Mouse (Mus musculus): ENCODE measurements at regions not wholly inside any gene's neighbourhood (a gene's known extent, or its start where the extent isn't known, plus 50 kb on each side); places are given as distances from the start of the nearest gene placed in this dataset.

DNA sequence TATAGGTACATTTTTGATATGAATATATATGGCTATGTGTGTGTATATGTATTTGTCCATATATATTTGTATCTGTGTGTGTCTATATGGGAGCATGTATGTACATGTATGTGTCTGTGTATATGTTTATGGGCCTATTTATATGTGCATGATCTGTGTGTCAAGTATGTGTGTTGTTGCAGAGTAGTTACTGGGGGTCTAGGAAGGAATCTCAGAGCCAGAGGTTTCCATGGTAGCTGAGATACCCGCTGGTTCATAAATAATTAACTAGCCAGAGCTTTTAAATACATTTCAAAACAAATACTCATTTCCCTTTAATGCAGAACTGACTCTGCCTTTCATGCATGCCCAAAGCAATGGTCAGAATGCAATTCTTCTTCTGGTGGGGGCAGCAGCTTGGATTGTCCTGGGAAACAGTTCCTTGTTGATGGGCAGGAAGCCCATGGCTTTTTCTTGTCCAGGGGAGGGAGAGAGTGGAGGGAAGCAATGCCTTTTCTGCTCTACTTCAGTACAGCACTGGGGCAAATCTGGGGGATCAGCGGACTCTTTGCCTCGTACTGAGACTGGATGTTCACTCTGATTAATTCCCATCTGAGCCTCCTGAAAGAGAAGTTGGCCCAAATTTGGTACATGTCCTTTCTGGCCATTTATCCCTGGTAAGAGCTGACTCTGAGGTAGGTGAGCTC is 798.7 kb downstream of the Gm9195 start:
- H3K36me3 ChIP-seq (ENCODE audit: insufficient read depth, low read length), result no peaks in the 10 kb centered on the region
- no peaks in the 10 kb centered on the region for H3K9me3 ChIP-seq (ENCODE audit: low read length)
- peak overlapping the region; percentile 34; the same call in 1 of the 2 replicates for H3K27ac ChIP-seq (ENCODE audit: low read depth, low read length)
- no peak for TF ChIP-seq CTCF (IDR thresholded peaks at IDR 0.05)
- no peaks in the 10 kb centered on the region for H3K27me3 ChIP-seq (ENCODE audit: insufficient read depth, low read length)
- no peak for ATAC-seq (ENCODE audit: low FRiP score)
- DNase-seq (ENCODE audit: low spot score), result peak; percentile 49
- H3K9ac ChIP-seq (replicated peaks; ENCODE audit: low read length, poor library complexity, severe bottlenecking), result no peak overlapping the region
- H3K4me1 ChIP-seq (ENCODE audit: insufficient read depth, low read length), result peaks cover 8% of the 10 kb centered on the region; the same call in 1 of the 2 replicates
- H3K4me2 ChIP-seq (ENCODE audit: low read depth, low read length, poor library complexity, severe bottlenecking), result no peak overlapping the region
- no peak overlapping the region for H3K4me3 ChIP-seq (ENCODE audit: low read depth, low read length)
- WGBS, result 43% methylated on average over 3 of the region's 3 CpGs

GRCm38 (mm10) chr14:71674564-71674963 is 817.1 kb downstream of the Gm9195 start:
- Histone ChIP-seq H3K9ac (replicated peaks; ENCODE audit: low read length, poor library complexity, severe bottlenecking) (no peak overlapping the region), H3K27ac (ENCODE audit: low read depth, low read length) (no peak overlapping the region), H3K27me3 (ENCODE audit: insufficient read depth, low read length) (no peaks in the 10 kb centered on the region), H3K4me2 (ENCODE audit: low read depth, low read length, poor library complexity, severe bottlenecking) (no peak overlapping the region), H3K9me3 (ENCODE audit: low read length) (no peaks in the 10 kb centered on the region), H3K36me3 (ENCODE audit: insufficient read depth, low read length) (no peaks in the 10 kb centered on the region), H3K4me3 (ENCODE audit: low read depth, low read length) (no peak overlapping the region), H3K4me1 (ENCODE audit: insufficient read depth, low read length) (peaks cover 3% of the 10 kb centered on the region; the same call in 1 of the 2 replicates)
- WGBS, result 56% methylated on average over 4 of the region's 4 CpGs
- no peak for TF ChIP-seq CTCF (IDR thresholded peaks at IDR 0.05)
- no peak for ATAC-seq (ENCODE audit: low FRiP score)
- DNase-seq (ENCODE audit: low spot score), result peak; percentile 4

- H3K4me1 ChIP-seq (ENCODE audit: insufficient read depth, low read length), result peaks cover 3% of the 10 kb centered on the region; the same call in 1 of the 2 replicates
- H3K36me3 ChIP-seq (ENCODE audit: insufficient read depth, low read length), result no peaks in the 10 kb centered on the region
- H3K27me3 ChIP-seq (ENCODE audit: insufficient read depth, low read length), result no peaks in the 10 kb centered on the region
- ATAC-seq (ENCODE audit: low FRiP score) (no peak), DNase-seq (ENCODE audit: low spot score) (peak; percentile 65)
- WGBS, result 73% methylated on average over 2 of the region's 2 CpGs
- H3K4me2 ChIP-seq (ENCODE audit: low read depth, low read length, poor library complexity, severe bottlenecking), result no peak overlapping the region
- no peak overlapping the region for H3K27ac ChIP-seq (ENCODE audit: low read depth, low read length)
- H3K9ac ChIP-seq (replicated peaks; ENCODE audit: low read length, poor library complexity, severe bottlenecking), result no peak overlapping the region
- no peaks in the 10 kb centered on the region for H3K9me3 ChIP-seq (ENCODE audit: low read length)
- H3K4me3 ChIP-seq (ENCODE audit: low read depth, low read length), result no peak overlapping the region
- no peak for TF ChIP-seq CTCF (IDR thresholded peaks at IDR 0.05)
These were observed 817.8 kb downstream of the Gm9195 start for GRCm38 (mm10) chr14:71673837-71674236.

DNA sequence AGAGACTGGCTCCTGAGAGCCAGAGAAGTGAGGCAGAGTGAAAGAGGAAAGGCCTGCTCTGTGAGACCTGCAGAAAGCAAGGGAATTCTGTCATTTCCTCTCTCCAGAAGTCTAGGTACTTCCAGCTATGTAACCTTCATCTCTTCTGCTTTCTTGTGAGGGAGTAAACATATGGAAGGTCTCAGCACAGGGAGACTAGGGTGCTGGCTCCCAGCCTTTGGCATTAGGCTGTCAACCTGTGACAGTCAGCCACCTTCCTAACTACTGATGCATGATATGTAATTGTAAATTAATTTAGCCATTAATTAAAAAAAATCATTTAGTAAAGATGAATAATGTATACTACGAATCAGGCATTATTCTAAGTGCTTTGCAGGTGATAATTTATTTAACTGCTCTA is 819.2 kb downstream of the Gm9195 start:
- ATAC-seq (ENCODE audit: low FRiP score) (no peak), DNase-seq (ENCODE audit: low spot score) (no peak)
- H3K4me2 ChIP-seq (ENCODE audit: low read depth, low read length, poor library complexity, severe bottlenecking), result no peak overlapping the region
- 69% methylated on average over 1 of the region's 1 CpGs for WGBS
- no peaks in the 10 kb centered on the region for H3K36me3 ChIP-seq (ENCODE audit: insufficient read depth, low read length)
- TF ChIP-seq CTCF (IDR thresholded peaks at IDR 0.05), result no peak
- no peaks in the 10 kb centered on the region for H3K9me3 ChIP-seq (ENCODE audit: low read length)
- H3K27me3 ChIP-seq (ENCODE audit: insufficient read depth, low read length), result no peaks in the 10 kb centered on the region
- no peak overlapping the region for H3K9ac ChIP-seq (replicated peaks; ENCODE audit: low read length, poor library complexity, severe bottlenecking)
- H3K4me1 ChIP-seq (ENCODE audit: insufficient read depth, low read length), result peaks cover 3% of the 10 kb centered on the region; the same call in 1 of the 2 replicates
- no peak overlapping the region for H3K4me3 ChIP-seq (ENCODE audit: low read depth, low read length)
- H3K27ac ChIP-seq (ENCODE audit: low read depth, low read length), result no peak overlapping the region

- no peaks in the 10 kb centered on the region for H3K36me3 ChIP-seq (ENCODE audit: insufficient read depth, low read length)
- H3K9me3 ChIP-seq (ENCODE audit: low read length), result no peaks in the 10 kb centered on the region
- TF ChIP-seq CTCF (IDR thresholded peaks at IDR 0.05), result peak; percentile 47; the same call in 1 of the 2 replicates
- H3K9ac ChIP-seq (replicated peaks; ENCODE audit: low read length, poor library complexity, severe bottlenecking), result no peak overlapping the region
- DNase-seq (ENCODE audit: low spot score) (peak; percentile 23), ATAC-seq (ENCODE audit: low FRiP score) (no peak)
- no peak overlapping the region for H3K4me2 ChIP-seq (ENCODE audit: low read depth, low read length, poor library complexity, severe bottlenecking)
- H3K4me3 ChIP-seq (ENCODE audit: low read depth, low read length), result no peak overlapping the region
- H3K27ac ChIP-seq (ENCODE audit: low read depth, low read length), result peak overlapping the region; percentile 57; the same call in 1 of the 2 replicates
- no peaks in the 10 kb centered on the region for H3K27me3 ChIP-seq (ENCODE audit: insufficient read depth, low read length)
- peaks cover 3% of the 10 kb centered on the region; the same call in 1 of the 2 replicates for H3K4me1 ChIP-seq (ENCODE audit: insufficient read depth, low read length)
- 31% methylated on average over 2 of the region's 2 CpGs for WGBS
These were observed 819.6 kb downstream of the Gm9195 start for GRCm38 (mm10) chr14:71671994-71672393.

GRCm38 (mm10) chr14:71670435-71670834 is 821.2 kb downstream of the Gm9195 start:
- no peak overlapping the region for H3K27ac ChIP-seq (ENCODE audit: low read depth, low read length)
- 10% methylated on average over 1 of the region's 1 CpGs for WGBS
- ATAC-seq (ENCODE audit: low FRiP score), result peak; percentile 60

More at GRCm38 (mm10) chr14:71670435-71670834, 821.2 kb downstream of the Gm9195 start:
- DNase-seq (ENCODE audit: low spot score), result peak; percentile 72
- peak; percentile 89 for TF ChIP-seq CTCF (IDR thresholded peaks at IDR 0.05)
- Histone ChIP-seq H3K9ac (replicated peaks; ENCODE audit: low read length, poor library complexity, severe bottlenecking) (no peak overlapping the region), H3K9me3 (ENCODE audit: low read length) (no peaks in the 10 kb centered on the region), H3K27me3 (ENCODE audit: insufficient read depth, low read length) (no peaks in the 10 kb centered on the region), H3K4me3 (ENCODE audit: low read depth, low read length) (no peak overlapping the region), H3K36me3 (ENCODE audit: insufficient read depth, low read length) (no peaks in the 10 kb centered on the region), H3K4me2 (ENCODE audit: low read depth, low read length, poor library complexity, severe bottlenecking) (no peak overlapping the region), H3K4me1 (ENCODE audit: insufficient read depth, low read length) (peaks cover 3% of the 10 kb centered on the region; the same call in 1 of the 2 replicates)

All from midbrain, postnatal 0 days (tissue).